Mouse (Mus musculus) forebrain, embryonic 12.5 days (tissue): ENCODE data around the gene Mafg. TPM values are rescaled to one million over a fixed set of nuclear protein-coding genes. Genes with fewer than 3 reads are reported as not detected.

Experiments used
- ATAC-seq: fragments of 200-750 bp; cut with Nextera tagmentation; 2 replicates; pipeline ENCODE4 v1.8.0; 2017; ENCODE audit warnings: moderate TSS enrichment; ENCODE audit not compliant: low FRiP score
- H3K27ac ChIP-seq: fragments of 300-500 bp; sonication (generic); 2 replicates; pipeline ENCODE4 v1.5.1; 2016; ENCODE audit warnings: mild to moderate bottlenecking
- H3K27me3 ChIP-seq: fragments of 300-500 bp; sonication (generic); 2 replicates; pipeline ENCODE4 v1.6.1; 2016; ENCODE audit warnings: mild to moderate bottlenecking
- H3K36me3 ChIP-seq: fragments of 300-500 bp; sonication (generic); replicated peaks from 2 replicates; pipeline ENCODE4 v1.6.1; 2016; ENCODE audit warnings: mild to moderate bottlenecking
- H3K4me1 ChIP-seq: fragments of 300-500 bp; sonication (generic); 2 replicates; pipeline ENCODE4 v1.6.1; 2016
- H3K4me2 ChIP-seq: fragments of 300-500 bp; sonication (generic); 2 replicates; pipeline ENCODE4 v1.6.1; 2016; ENCODE audit warnings: mild to moderate bottlenecking, moderate library complexity
- H3K4me3 ChIP-seq: fragments of 300-500 bp; sonication (generic); replicated peaks from 2 replicates; pipeline ENCODE4 v1.5.1; 2016; ENCODE audit warnings: mild to moderate bottlenecking
- H3K9ac ChIP-seq: fragments of 300-500 bp; sonication (generic); 2 replicates; pipeline ENCODE4 v1.6.1; 2016; ENCODE audit warnings: mild to moderate bottlenecking
- H3K9me3 ChIP-seq: fragments of 300-500 bp; sonication (generic); 2 replicates; pipeline ENCODE4 v1.6.1; 2016
- WGBS: fragments of 180-500 bp; shearing (Covaris S2); methylation state at CpG from one replicate; pipeline ENCODE4 v1.1.7; 2016; 5-methylcytosine and 5-hydroxymethylcytosine counted together
- polyA plus RNA-seq: library from polyadenylated mRNA; unstranded; fragments of >200 nt; fragmentation: Nextera tagmentation; extraction: Ambion mirVana; gene quantifications from 2 replicates; pipeline ENCODE4 v1.2.1, GENCODE M21; 2016

The Mafg gene
- polyA plus RNA-seq, 1 experiment from 2014 or later, result 32.9 TPM

DNA sequence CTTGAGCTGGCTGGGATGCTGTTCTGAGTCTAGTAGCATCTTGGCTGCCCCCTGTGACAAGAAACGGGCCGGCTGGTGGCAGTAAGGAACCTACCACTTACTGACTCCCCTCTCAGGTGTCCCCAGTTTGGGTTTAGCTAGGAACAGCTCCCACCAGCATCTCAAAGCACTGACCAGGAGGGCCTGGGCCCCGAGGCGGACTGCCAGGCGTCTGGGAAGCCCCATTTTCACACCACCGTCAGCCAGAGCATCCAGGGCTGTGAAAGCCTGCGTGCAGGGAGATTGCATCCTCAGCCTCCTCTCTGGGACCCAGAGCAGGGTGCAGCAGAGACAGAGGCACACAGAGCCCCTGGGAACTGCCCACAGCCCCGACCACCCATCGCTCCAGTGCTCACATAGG, 7.9 kb upstream of the Mafg start:
- H3K9ac ChIP-seq, result peak overlapping the region; percentile 12; the same call in 1 of the 2 replicates
- H3K27me3 ChIP-seq, result peaks cover 21% of the 10 kb centered on the region
- H3K27ac ChIP-seq, result no peak overlapping the region
- ATAC-seq, result no peak
- H3K9me3 ChIP-seq, result no peaks in the 10 kb centered on the region
- no peaks in the 10 kb centered on the region for H3K36me3 ChIP-seq
- whole genome bisulfite sequencing, result 77% methylated on average over 9 of the region's 9 CpGs
- no peak overlapping the region for H3K4me2 ChIP-seq
- peaks cover 14% of the 10 kb centered on the region for H3K4me1 ChIP-seq
- no peak overlapping the region; the same call in 1 of the 2 replicates for H3K4me3 ChIP-seq

DNA sequence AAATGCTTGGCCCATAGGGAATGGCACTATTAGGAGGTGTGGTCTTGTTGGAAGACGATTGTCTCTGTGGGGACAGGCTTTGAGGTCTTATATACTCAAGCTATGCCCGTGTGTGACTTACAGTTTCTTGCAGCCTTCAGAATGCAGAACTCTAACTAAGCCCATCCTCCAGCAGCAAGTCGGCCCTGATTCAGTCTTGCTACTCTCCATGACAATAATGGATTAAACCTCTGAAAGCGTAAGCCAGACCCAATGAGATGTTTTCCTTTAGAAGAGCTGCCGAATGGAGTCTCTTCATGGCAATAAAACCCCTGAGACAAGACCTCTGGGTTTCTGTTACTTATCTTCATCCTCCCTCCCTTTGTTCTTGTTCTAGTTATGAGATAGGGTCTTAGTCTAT, 1.4 kb upstream of the Mafg start:
- ATAC-seq, result no peak
- Histone ChIP-seq H3K4me1 (peaks cover 34% of the 10 kb centered on the region), H3K36me3 (no peaks in the 10 kb centered on the region; the same call in 1 of the 2 replicates), H3K4me3 (no peak overlapping the region), H3K27me3 (no peaks in the 10 kb centered on the region), H3K4me2 (no peak overlapping the region), H3K27ac (no peak overlapping the region), H3K9me3 (no peaks in the 10 kb centered on the region), H3K9ac (no peak overlapping the region)
- WGBS, result 78% methylated on average over 5 of the region's 5 CpGs

DNA sequence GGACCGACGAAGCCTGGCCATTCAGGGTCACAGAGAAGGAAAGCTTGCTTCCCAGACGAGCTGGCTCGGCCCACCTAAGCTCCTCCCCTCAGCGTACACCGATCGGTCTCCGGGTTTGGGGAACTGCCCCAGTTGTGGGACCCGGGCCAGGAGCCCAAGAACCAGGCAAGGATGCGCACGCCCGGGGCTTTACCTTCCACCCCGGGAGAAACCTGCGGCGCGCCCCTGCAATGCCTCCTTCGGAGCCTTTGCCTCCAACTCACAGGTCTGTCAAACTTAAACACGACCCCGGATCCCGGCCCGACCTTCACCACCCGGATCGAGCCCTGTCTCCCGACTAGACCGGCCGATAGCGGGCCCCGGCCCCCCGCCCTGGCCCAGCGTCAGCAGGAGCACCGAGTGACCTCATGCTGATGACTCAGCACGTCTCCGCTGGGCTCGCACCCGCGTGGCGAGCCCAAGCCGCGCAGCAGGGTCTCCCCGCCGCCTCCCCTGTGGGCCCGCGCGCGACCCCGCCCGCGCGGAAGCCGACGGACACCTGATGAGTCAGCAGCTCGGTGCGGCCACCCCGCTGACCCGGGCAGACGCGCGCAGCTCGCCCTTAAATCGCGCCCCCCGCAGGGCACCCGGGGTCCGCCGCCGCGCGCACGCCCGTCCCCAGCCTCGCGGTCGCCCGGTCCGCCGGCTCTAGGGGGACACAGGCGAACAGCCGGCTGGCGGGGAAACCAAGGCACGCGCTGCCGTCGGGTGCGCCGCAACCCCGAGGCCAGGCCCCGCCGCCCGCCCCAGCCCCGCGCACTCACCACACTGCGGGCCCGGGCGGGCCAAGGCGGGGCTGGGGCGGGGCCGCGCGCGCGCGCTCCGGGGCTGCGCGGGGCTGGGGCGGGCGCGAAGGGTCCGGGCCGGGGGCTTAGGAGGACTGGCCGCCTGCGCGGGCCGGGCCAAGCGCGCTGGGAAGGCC, 561 bp downstream of the Mafg start:
- peak overlapping the region; percentile 92 for H3K4me2 ChIP-seq
- ATAC-seq, result peak; percentile 88
- peak overlapping the region; percentile 91 for H3K9ac ChIP-seq
- peak overlapping the region; percentile 98 for H3K4me3 ChIP-seq
- H3K9me3 ChIP-seq, result no peaks in the 10 kb centered on the region
- peak overlapping the region; percentile 90 for H3K27ac ChIP-seq
- H3K36me3 ChIP-seq, result peaks cover 13% of the 10 kb centered on the region
- H3K4me1 ChIP-seq, result peaks cover 41% of the 10 kb centered on the region
- H3K27me3 ChIP-seq, result no peaks in the 10 kb centered on the region
- under 1% methylated on average over 108 of the region's 116 CpGs for WGBS

DNA sequence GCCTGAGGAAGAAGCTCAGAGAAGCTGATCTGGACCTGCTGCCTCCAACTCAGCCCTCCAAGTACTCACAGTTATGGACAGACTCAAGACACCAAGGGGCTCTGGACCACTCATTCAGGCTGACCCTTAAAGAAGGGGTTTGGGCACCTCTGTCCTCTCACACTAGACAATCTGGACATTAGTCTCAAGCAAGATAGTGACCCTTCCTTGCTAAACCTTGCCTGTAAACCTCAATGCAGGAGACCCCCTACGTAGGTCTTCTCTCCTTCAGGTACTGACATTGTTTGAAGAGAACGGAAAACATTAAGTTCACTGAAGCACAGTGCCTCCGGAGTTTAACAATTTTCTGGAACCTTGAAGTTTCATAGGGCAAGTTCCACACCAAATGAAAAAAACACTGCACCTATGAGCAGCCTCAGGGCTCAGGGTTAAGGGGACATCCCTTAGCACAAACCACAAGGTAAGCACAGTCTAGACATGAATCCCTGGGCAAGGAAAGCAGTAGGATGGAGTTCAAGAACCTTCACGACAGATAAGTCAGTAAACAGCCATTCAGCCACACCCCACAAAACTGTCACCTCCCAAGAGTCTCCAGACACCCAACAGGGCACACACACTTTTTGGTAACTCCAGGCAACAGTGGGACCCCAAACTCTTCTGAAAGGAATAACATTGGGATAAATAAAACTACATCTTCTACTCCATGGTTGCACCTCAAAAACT, 1.5 kb downstream of the Mafg start:
- Histone ChIP-seq H3K9ac (peak overlapping the region; percentile 91), H3K9me3 (no peaks in the 10 kb centered on the region), H3K27ac (peak overlapping the region; percentile 90; the same call in 1 of the 2 replicates), H3K4me2 (peak overlapping the region; percentile 92), H3K4me1 (peaks cover 41% of the 10 kb centered on the region), H3K27me3 (no peaks in the 10 kb centered on the region), H3K36me3 (peaks cover 23% of the 10 kb centered on the region), H3K4me3 (peak overlapping the region; percentile 98)
- 58% methylated on average over 4 of the region's 4 CpGs for whole genome bisulfite sequencing
- no peak for ATAC-seq

DNA sequence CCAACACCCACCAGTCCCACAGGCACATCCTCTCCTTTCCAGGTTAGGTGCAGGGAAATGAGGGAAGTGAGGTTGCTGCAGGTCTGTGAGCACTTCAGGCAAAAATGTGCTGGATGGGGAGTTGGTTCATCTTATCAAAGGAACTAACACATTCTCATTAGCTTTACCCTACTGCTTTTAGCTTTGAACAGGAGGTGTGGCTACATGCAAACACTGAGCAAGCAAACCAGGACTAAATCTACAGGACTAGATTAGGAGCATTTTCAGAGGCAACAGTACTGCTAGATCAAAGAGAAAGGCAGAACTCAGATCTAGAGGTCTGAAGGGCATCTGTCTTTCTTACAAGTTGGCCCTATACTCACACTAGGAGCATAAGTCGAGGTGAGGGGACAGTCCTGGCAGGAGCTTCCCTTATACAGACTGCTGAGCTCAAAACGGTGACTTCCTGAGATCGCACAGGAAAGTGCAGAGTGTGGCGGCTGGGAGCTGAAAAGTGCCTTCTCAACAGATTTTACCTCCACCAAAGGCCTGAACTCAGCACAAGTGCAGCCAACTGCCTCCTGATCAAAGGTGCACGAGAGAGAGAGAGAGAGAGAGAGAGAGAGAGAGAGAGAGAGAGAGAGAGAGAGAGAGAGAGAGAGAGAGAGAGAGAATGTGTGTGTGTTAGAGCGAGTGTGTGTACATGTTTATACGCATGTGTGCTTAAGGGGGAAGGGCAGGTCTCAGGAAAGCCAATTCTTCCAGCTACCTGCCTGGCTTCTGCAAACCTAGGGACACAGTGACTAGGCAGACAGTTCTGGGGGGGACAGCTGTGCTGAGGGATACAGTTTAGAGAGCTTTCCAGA, 2.3 kb downstream of the Mafg start:
- H3K4me1 ChIP-seq, result peaks cover 41% of the 10 kb centered on the region

DNA sequence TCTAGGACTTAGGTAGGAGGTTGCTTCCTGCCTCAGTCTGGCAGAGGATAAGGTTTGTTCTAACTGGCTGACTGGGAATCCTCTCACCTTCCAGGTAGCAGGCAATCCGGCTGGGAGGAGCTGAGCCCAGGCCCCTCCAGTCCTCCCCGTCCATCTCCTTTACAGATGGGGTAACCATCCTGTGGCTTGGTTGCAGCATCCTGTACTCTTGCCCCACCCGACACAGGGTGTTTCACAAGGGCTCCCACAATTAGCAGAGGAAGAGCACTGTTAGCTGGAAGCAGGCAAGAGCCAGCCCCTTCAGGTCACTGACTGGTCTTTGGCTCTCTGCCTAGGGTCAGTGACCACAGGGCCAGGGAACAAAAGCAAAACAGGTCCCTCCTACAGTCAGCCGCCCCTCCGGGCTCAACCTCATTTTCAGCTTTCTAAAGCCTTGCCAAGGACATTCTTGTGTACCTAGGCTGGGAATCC, 3.0 kb downstream of the Mafg start:
- Histone ChIP-seq H3K4me1 (peaks cover 45% of the 10 kb centered on the region), H3K27ac (peak overlapping the region; percentile 65; the same call in 1 of the 2 replicates), H3K9ac (peak overlapping the region; percentile 33), H3K9me3 (no peaks in the 10 kb centered on the region), H3K27me3 (no peaks in the 10 kb centered on the region), H3K36me3 (peaks cover 29% of the 10 kb centered on the region), H3K4me3 (no peak overlapping the region), H3K4me2 (0 out of 2 replicates have a peak overlapping the region, but pooled peaks have one; percentile 9)
- no peak for ATAC-seq
- 30% methylated on average over 5 of the region's 5 CpGs for WGBS

More for the DNA sequence above, 2.3 kb downstream of the Mafg start:
- Histone ChIP-seq H3K4me3 (peak overlapping the region; percentile 98; the same call in 1 of the 2 replicates), H3K27ac (0 out of 2 replicates have a peak overlapping the region, but pooled peaks have one; percentile 11), H3K4me2 (peak overlapping the region; percentile 92), H3K9ac (peak overlapping the region; percentile 29; the same call in 1 of the 2 replicates), H3K36me3 (peaks cover 29% of the 10 kb centered on the region), H3K27me3 (no peaks in the 10 kb centered on the region), H3K9me3 (no peaks in the 10 kb centered on the region)
- 45% methylated on average over 7 of the region's 7 CpGs for WGBS
- ATAC-seq, result no peak

DNA sequence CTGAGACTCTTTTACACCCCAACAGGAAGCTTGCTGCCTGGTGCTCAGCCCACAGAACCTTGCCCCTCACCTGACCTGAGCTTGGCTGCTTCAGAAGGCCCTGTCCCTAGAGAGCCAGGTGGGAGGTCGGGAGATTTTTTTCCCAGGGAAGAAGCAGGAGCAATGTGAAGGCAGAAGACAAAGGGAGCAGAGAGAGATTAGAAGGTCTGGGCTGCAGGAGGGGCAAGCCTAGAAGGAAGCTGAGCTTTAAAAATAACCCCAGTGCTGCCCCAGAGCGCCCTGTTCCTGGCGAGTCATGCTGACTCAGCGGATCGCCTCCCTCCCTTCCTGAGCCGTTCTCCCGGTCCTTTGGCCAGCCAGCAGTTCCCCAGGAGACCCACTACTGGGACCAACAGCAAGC, 3.5 kb downstream of the Mafg start:
- 0 out of 2 replicates have a peak overlapping the region, but pooled peaks have one; percentile 33 for H3K9ac ChIP-seq
- H3K4me3 ChIP-seq, result no peak overlapping the region
- H3K9me3 ChIP-seq, result no peaks in the 10 kb centered on the region
- peaks cover 29% of the 10 kb centered on the region for H3K36me3 ChIP-seq
- no peaks in the 10 kb centered on the region for H3K27me3 ChIP-seq
- peaks cover 50% of the 10 kb centered on the region for H3K4me1 ChIP-seq
- H3K4me2 ChIP-seq, result peak overlapping the region; percentile 9; the same call in 1 of the 2 replicates
- ATAC-seq, result no peak
- peak overlapping the region; percentile 65 for H3K27ac ChIP-seq
- 49% methylated on average over 7 of the region's 7 CpGs for WGBS

DNA sequence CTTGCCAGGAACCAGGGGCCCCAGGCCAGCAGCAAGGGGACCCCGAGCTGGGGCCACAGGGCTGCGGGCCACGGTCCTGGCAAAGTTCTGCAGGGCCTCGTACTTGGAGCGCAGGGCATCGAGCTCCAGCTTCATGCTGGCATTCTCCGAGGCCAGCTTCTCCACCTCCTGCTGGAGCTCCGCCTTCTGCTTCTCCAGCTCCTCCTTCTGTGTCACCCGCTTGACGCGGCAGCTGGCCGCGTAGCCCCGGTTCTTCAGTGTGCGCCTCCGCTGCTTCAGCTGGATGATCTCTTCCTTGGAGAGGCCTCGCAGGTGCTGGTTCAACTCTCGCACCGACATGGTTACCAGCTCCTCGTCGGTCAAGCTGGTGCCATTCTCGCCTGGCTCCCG, 4.1 kb downstream of the Mafg start:
- 0 out of 2 replicates have a peak overlapping the region, but pooled peaks have one; percentile 65 for H3K27ac ChIP-seq
- H3K4me2 ChIP-seq, result peak overlapping the region; percentile 9; the same call in 1 of the 2 replicates

DNA sequence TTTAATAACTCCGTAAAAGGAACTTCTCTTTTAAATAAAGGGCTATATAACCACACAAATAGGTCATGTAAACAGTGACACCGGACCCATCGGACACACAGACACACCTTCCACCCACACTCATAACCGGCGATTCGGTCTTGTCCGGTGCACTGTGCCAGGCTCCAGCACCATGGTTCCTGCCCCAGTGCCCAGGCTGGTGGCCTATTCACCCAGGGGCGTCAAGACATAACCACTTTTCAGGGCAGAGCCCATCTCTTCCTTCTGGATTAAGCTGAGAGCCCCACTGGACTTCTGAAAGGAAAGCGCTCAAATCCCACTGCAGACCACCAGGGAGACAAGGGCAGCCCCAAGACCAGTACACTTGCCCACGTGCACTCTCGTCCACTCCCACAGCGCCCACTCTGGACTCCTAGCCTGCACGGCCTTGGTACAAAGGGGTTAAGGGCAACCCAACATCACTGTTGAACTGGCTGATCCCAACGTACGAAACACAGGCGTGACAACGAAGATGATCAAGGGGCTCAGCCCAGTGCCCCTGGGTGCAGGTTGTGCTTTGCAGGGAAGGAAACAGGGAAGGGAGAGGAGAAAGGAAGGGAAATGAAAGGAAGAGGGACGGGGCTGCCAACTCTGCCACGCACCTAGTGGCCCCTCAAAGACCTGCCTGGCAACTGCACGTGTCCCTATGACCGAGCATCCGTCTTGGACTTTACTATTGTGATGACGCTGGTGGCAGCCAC, 4.6 kb downstream of the Mafg start:
- WGBS, result 94% methylated on average over 23 of the region's 23 CpGs
- Histone ChIP-seq H3K27ac (no peak overlapping the region), H3K4me3 (no peak overlapping the region), H3K9me3 (no peaks in the 10 kb centered on the region), H3K36me3 (peaks cover 29% of the 10 kb centered on the region), H3K9ac (no peak overlapping the region), H3K4me2 (no peak overlapping the region), H3K4me1 (peaks cover 48% of the 10 kb centered on the region), H3K27me3 (no peaks in the 10 kb centered on the region)
- ATAC-seq, result no peak

More for the DNA sequence above, 4.1 kb downstream of the Mafg start:
- no peak overlapping the region for H3K9ac ChIP-seq
- no peak for ATAC-seq
- peaks cover 48% of the 10 kb centered on the region for H3K4me1 ChIP-seq
- peaks cover 29% of the 10 kb centered on the region for H3K36me3 ChIP-seq
- WGBS, result 72% methylated on average over 23 of the region's 23 CpGs
- H3K4me3 ChIP-seq, result no peak overlapping the region
- H3K27me3 ChIP-seq, result no peaks in the 10 kb centered on the region
- no peaks in the 10 kb centered on the region for H3K9me3 ChIP-seq

DNA sequence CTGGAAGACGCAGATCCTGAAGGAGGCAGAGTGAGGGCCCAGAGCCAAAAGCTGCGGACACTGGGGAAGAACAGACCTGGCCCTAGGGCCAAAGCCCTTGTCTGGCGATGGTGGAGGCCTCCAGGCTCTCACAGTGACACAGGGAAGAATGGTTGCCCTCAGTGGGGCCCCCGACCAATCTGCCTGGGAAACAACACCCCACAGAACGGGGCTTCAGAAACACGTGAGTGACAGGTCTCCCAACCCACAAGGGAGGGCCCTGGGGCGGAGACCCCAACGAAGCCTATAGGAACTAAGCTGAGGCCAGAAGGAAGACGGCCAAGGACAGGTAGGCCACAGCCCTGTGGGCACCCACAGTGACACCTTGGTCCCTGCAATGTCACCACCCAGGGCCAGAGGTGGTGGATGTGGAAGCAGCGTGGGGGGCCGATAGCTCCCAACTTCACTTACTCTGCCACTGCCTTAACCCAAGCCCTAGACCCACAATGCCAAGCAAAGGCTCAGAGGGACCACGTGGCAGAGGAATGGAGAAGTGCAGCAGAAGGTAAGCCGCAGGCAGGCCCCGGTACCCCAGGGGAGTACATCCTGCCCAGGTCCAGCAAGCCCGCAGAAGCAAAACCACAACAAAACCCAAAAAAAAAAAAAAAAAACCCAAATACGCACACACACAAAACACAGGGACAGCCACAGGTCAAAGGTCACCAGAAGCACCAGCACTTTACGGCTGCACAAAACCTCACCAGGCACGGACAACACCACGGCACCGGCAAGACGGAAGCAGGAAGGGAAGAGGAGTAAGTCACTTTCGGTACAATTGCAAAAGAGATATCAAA, 5.7 kb downstream of the Mafg start:
- no peak overlapping the region for H3K9ac ChIP-seq
- no peak overlapping the region for H3K4me3 ChIP-seq
- H3K4me2 ChIP-seq, result no peak overlapping the region
- H3K36me3 ChIP-seq, result peaks cover 37% of the 10 kb centered on the region
- H3K27me3 ChIP-seq, result no peaks in the 10 kb centered on the region
- H3K9me3 ChIP-seq, result no peaks in the 10 kb centered on the region
- peaks cover 51% of the 10 kb centered on the region for H3K4me1 ChIP-seq
- ATAC-seq, result no peak
- 86% methylated on average over 22 of the region's 22 CpGs for WGBS
- no peak overlapping the region for H3K27ac ChIP-seq
